Mouse (Mus musculus) monocyte, adult 5-6 weeks (primary cell): ENCODE results near the gene Otx1. TPM values are rescaled to one million over a fixed set of nuclear protein-coding genes. Genes with fewer than 3 reads are reported as not detected.

Experiments
- ATAC-seq: fragments of 153-309, 156-312 bp; replicated peaks from 2 replicates; pipeline ENCODE4 v1.8.0; 2017; ENCODE audit warnings: mild to moderate bottlenecking; ENCODE audit not compliant: low TSS enrichment, insufficient number of reproducible peaks, severe bottlenecking, poor library complexity, low FRiP score
- total RNA-seq: library from RNA; stranded (forward); fragments of 200-1000, 200-491, 200-594 nt; gene quantifications from 3 replicates; pipeline ENCODE4 v1.2.3, GENCODE M21; 2017

The Otx1 gene
- total RNA-seq, 1 experiment from 2014 or later: not detected

GRCm38 (mm10) chr11:21974005-21974531, 28.6 kb downstream of the Otx1 start:
- ATAC-seq: no peak

- ATAC-seq: no peak
Measured at GRCm38 (mm10) chr11:21973597-21973996, 29.1 kb downstream of the Otx1 start.

GRCm38 (mm10) chr11:21968922-21969321, 33.8 kb downstream of the Otx1 start:
- ATAC-seq: no peak

- no peak for ATAC-seq
Measured at GRCm38 (mm10) chr11:21955167-21955566, 47.5 kb downstream of the Otx1 start.

- no peak for ATAC-seq
Measured at GRCm38 (mm10) chr11:21951657-21952237, 51.0 kb downstream of the Otx1 start.

- no peak for ATAC-seq
Measured at GRCm38 (mm10) chr11:21950094-21950493, 52.6 kb downstream of the Otx1 start.
